Mouse (Mus musculus) small intestine, adult 2 months (tissue): ENCODE results near the gene Fxyd7.

Experiments used
- CTCF ChIP-seq: fragments of 200-500 bp; IDR thresholded peaks from 2 replicates; pipeline ENCODE4 v1.5.1; 2012; ENCODE audit warnings: low read depth, mild to moderate bottlenecking, control low read depth, inconsistent platforms, low read length, moderate library complexity, mixed read lengths; ENCODE audit not compliant: insufficient replicate concordance, insufficient read length; ENCODE audit errors: extremely low read depth
- POLR2A ChIP-seq: fragments of 200-500 bp; IDR thresholded peaks from 2 replicates; pipeline ENCODE4 v1.6.1; 2012; ENCODE audit warnings: low read depth, mild to moderate bottlenecking, control low read depth, inconsistent platforms, low read length, moderate library complexity

- TF ChIP-seq CTCF (no peak), POLR2A (no peak)
Measured at GRCm38 (mm10) chr7:31052251-31052635, 976 bp upstream of the Fxyd7 start.
